Mouse (Mus musculus) lung, embryonic 16.5 days (tissue): Measurements from ENCODE around the gene Nup188. TPM values are rescaled to one million over a fixed set of nuclear protein-coding genes. Genes with fewer than 3 reads are reported as not detected.

Experiments
- ATAC-seq: fragments of 200-750 bp; cut with Nextera tagmentation; 2 replicates; pipeline ENCODE4 v1.8.0; 2017; ENCODE audit warnings: low read depth, mild to moderate bottlenecking, moderate library complexity
- H3K27ac ChIP-seq: fragments of 300-500 bp; sonication (generic); 2 replicates; pipeline ENCODE4 v1.5.1; 2014; ENCODE audit warnings: mild to moderate bottlenecking, control low read depth, low read length
- H3K27me3 ChIP-seq: fragments of 300-500 bp; sonication (generic); 2 replicates; pipeline ENCODE4 v1.6.1; 2014; ENCODE audit warnings: low read depth, low read length, mixed read lengths; ENCODE audit not compliant: control insufficient read depth, insufficient read depth
- H3K36me3 ChIP-seq: fragments of 300-500 bp; sonication (generic); 2 replicates; pipeline ENCODE4 v1.6.1; 2014; ENCODE audit warnings: low read length; ENCODE audit not compliant: control insufficient read depth, insufficient read depth
- H3K4me1 ChIP-seq: fragments of 300-500 bp; sonication (generic); replicated peaks from 2 replicates; pipeline ENCODE4 v1.6.1; 2014; ENCODE audit warnings: low read length, mixed read lengths; ENCODE audit not compliant: control insufficient read depth, insufficient read depth
- H3K4me2 ChIP-seq: fragments of 300-500 bp; sonication (generic); 2 replicates; pipeline ENCODE4 v1.6.1; 2014; ENCODE audit warnings: low read depth, low read length, control low read depth
- H3K4me3 ChIP-seq: fragments of 300-500 bp; sonication (generic); 2 replicates; pipeline ENCODE4 v1.5.1; 2014; ENCODE audit warnings: mild to moderate bottlenecking, low read length, control low read depth
- H3K9ac ChIP-seq: fragments of 300-500 bp; sonication (generic); 2 replicates; pipeline ENCODE4 v1.6.1; 2014; ENCODE audit warnings: low read length, control low read depth
- H3K9me3 ChIP-seq: fragments of 300-500 bp; sonication (generic); 2 replicates; pipeline ENCODE4 v1.6.1; 2016; ENCODE audit warnings: low read length; ENCODE audit not compliant: control insufficient read depth
- WGBS: fragments of 180-500 bp; shearing (Covaris S2); extraction: QIAGEN DNeasy Blood & Tissue Kit; methylation state at CpG from one replicate; pipeline ENCODE4 v1.1.7; 2014; 5-methylcytosine and 5-hydroxymethylcytosine counted together
- polyA plus RNA-seq: library from polyadenylated mRNA; unstranded; fragments of >200 nt; fragmentation: Nextera tagmentation; extraction: Ambion mirVana; gene quantifications from 2 replicates; pipeline ENCODE4 v1.2.1, GENCODE M21; 2015

Nup188 gene
- polyA plus RNA-seq, 1 experiment from 2014 or later = 33.6 TPM

- 94% methylated on average over 2 of the region's 2 CpGs for WGBS
- no peaks in the 10 kb centered on the region for H3K9me3 ChIP-seq
- no peak overlapping the region for H3K4me2 ChIP-seq
- H3K4me1 ChIP-seq = no peaks in the 10 kb centered on the region
- H3K27ac ChIP-seq = no peak overlapping the region
- no peak overlapping the region for H3K9ac ChIP-seq
- peaks cover 50% of the 10 kb centered on the region for H3K36me3 ChIP-seq
- ATAC-seq = no peak
- H3K27me3 ChIP-seq = no peaks in the 10 kb centered on the region
- no peak overlapping the region for H3K4me3 ChIP-seq
These were observed 49.1 kb downstream of the Nup188 start for GRCm38 (mm10) chr2:30335324-30335723.

- no peak overlapping the region for H3K4me2 ChIP-seq
- H3K9me3 ChIP-seq = no peaks in the 10 kb centered on the region
- 82% methylated on average over 16 of the region's 16 CpGs for WGBS
- no peaks in the 10 kb centered on the region for H3K4me1 ChIP-seq
- H3K27ac ChIP-seq = no peak overlapping the region
- no peak for ATAC-seq
- no peaks in the 10 kb centered on the region for H3K27me3 ChIP-seq
- H3K4me3 ChIP-seq = no peak overlapping the region
- peaks cover 51% of the 10 kb centered on the region for H3K36me3 ChIP-seq
- no peak overlapping the region for H3K9ac ChIP-seq
These were observed 50.1 kb downstream of the Nup188 start for GRCm38 (mm10) chr2:30336174-30336915.

GRCm38 (mm10) chr2:30337179-30337578 lies 51.0 kb downstream of the Nup188 start:
- no peak overlapping the region for H3K4me2 ChIP-seq
- H3K36me3 ChIP-seq = peaks cover 56% of the 10 kb centered on the region
- H3K4me1 ChIP-seq = no peaks in the 10 kb centered on the region
- no peak overlapping the region for H3K27ac ChIP-seq
- no peak for ATAC-seq
- no peak overlapping the region for H3K9ac ChIP-seq
- no peaks in the 10 kb centered on the region for H3K9me3 ChIP-seq
- no peak overlapping the region for H3K4me3 ChIP-seq
- no peaks in the 10 kb centered on the region for H3K27me3 ChIP-seq
- 60% methylated on average over 12 of the region's 12 CpGs for WGBS

GRCm38 (mm10) chr2:30342061-30342460 lies 55.9 kb downstream of the Nup188 start:
- H3K36me3 ChIP-seq = peaks cover 50% of the 10 kb centered on the region
- H3K4me1 ChIP-seq = no peaks in the 10 kb centered on the region
- H3K27ac ChIP-seq = no peak overlapping the region
- no peak overlapping the region for H3K4me3 ChIP-seq
- no peaks in the 10 kb centered on the region for H3K9me3 ChIP-seq
- ATAC-seq = no peak
- no peak overlapping the region for H3K4me2 ChIP-seq
- H3K9ac ChIP-seq = no peak overlapping the region
- WGBS = 92% methylated on average over 3 of the region's 3 CpGs
- no peaks in the 10 kb centered on the region for H3K27me3 ChIP-seq

GRCm38 (mm10) chr2:30342544-30342943 lies 56.3 kb downstream of the Nup188 start:
- no peak for ATAC-seq
- no peak overlapping the region for H3K4me2 ChIP-seq
- WGBS = 82% methylated on average over 7 of the region's 7 CpGs
- H3K27ac ChIP-seq = no peak overlapping the region
- no peak overlapping the region for H3K4me3 ChIP-seq
- no peaks in the 10 kb centered on the region for H3K4me1 ChIP-seq
- no peaks in the 10 kb centered on the region for H3K9me3 ChIP-seq
- peaks cover 53% of the 10 kb centered on the region for H3K36me3 ChIP-seq
- no peak overlapping the region for H3K9ac ChIP-seq
- H3K27me3 ChIP-seq = no peaks in the 10 kb centered on the region

GRCm38 (mm10) chr2:30343601-30344137 lies 57.5 kb downstream of the Nup188 start:
- H3K27me3 ChIP-seq = no peaks in the 10 kb centered on the region
- peak; percentile 43 for ATAC-seq
- no peak overlapping the region for H3K9ac ChIP-seq
- peaks cover 55% of the 10 kb centered on the region for H3K36me3 ChIP-seq
- no peaks in the 10 kb centered on the region for H3K9me3 ChIP-seq
- no peaks in the 10 kb centered on the region for H3K4me1 ChIP-seq
- no peak overlapping the region for H3K27ac ChIP-seq
- H3K4me3 ChIP-seq = no peak overlapping the region
- 56% methylated on average over 14 of the region's 14 CpGs for WGBS
- no peak overlapping the region for H3K4me2 ChIP-seq

GRCm38 (mm10) chr2:30345971-30346676 lies 59.9 kb downstream of the Nup188 start:
- ATAC-seq = no peak
- Histone ChIP-seq H3K9ac (no peak overlapping the region), H3K4me3 (no peak overlapping the region), H3K4me2 (no peak overlapping the region), H3K36me3 (peaks cover 47% of the 10 kb centered on the region), H3K9me3 (no peaks in the 10 kb centered on the region), H3K27me3 (no peaks in the 10 kb centered on the region), H3K4me1 (no peaks in the 10 kb centered on the region), H3K27ac (no peak overlapping the region)
- 86% methylated on average over 7 of the region's 7 CpGs for WGBS

GRCm38 (mm10) chr2:30349196-30349595 lies 63.0 kb downstream of the Nup188 start:
- H3K4me2 ChIP-seq = no peak overlapping the region
- H3K9ac ChIP-seq = no peak overlapping the region
- no peak for ATAC-seq
- peaks cover 25% of the 10 kb centered on the region for H3K36me3 ChIP-seq
- H3K27ac ChIP-seq = no peak overlapping the region
- WGBS = 94% methylated on average over 6 of the region's 6 CpGs
- no peaks in the 10 kb centered on the region for H3K9me3 ChIP-seq
- no peaks in the 10 kb centered on the region for H3K27me3 ChIP-seq
- no peaks in the 10 kb centered on the region for H3K4me1 ChIP-seq
- H3K4me3 ChIP-seq = no peak overlapping the region

- Histone ChIP-seq H3K27me3 (no peaks in the 10 kb centered on the region), H3K4me1 (peaks cover 4% of the 10 kb centered on the region; the same call in 1 of the 2 replicates), H3K9ac (no peak overlapping the region), H3K27ac (no peak overlapping the region), H3K9me3 (no peaks in the 10 kb centered on the region), H3K4me2 (no peak overlapping the region), H3K36me3 (peaks cover 17% of the 10 kb centered on the region; the same call in 1 of the 2 replicates), H3K4me3 (no peak overlapping the region)
- no peak for ATAC-seq
- 54% methylated on average over 2 of the region's 2 CpGs for WGBS
These were observed 65.0 kb downstream of the Nup188 start for GRCm38 (mm10) chr2:30351149-30351548.
